Mouse (Mus musculus): ENCODE results near the gene Rhno1.
"Not testable (repeated sequence)": the region's sequence is repeated elsewhere in the genome, so short reads cannot be mapped to it uniquely, and the experiment has no call there.

Rhno1 gene

GRCm38 (mm10) chr6:128362381-128363006 lies at the start of gene Rhno1, which contains the start of gene Foxm1:
TSS of gene Rhno1 (minus strand) at chr6:128362911.
TSS of gene Foxm1 (plus strand) at chr6:128362967.
- in situ Hi-C loops (cut with MboI) = no loop called here

- in situ Hi-C loops (cut with MboI) = loop anchor here (10.0 kb wide), 1 partner anchor 86 kb away; no protein-coding TSS in a partner anchor
Measured at GRCm38 (mm10) chr6:128411115-128411514, 48.4 kb upstream of the Rhno1 start.

GRCm38 (mm10) chr6:128410305-128410704 lies 47.6 kb upstream of the Rhno1 start:
- in situ Hi-C loops (cut with MboI) = loop anchor here (10.0 kb wide), 1 partner anchor 86 kb away; no protein-coding TSS in a partner anchor

- in situ Hi-C loops (cut with MboI) = no loop called here
Measured at GRCm38 (mm10) chr6:128408544-128409125, 45.9 kb upstream of the Rhno1 start.

DNA sequence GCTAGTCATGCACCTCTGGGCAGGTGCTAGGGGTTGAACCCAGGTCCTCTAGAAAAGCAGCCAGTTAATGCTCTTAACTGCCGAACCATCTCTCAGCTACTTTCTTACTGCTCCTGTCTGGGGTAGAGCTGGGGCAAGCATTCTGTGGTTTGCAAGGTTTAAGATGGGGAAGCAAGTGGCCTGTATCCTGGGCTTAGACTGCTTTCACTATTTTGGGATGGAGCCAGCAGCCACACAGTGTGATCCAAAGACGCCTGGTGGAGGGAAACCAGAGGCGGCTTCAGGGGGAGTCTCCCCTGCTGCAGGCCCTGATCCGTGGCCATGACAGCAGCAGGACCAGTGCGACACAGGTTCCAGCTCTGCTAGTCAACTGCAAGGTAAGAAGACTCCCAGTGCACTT lies 42.0 kb upstream of the Rhno1 start:
- in situ Hi-C loops (cut with MboI) = no loop called here

- in situ Hi-C loops (cut with MboI) = no loop called here
Measured at GRCm38 (mm10) chr6:128399421-128400185, 36.9 kb upstream of the Rhno1 start.

- in situ Hi-C loops (cut with MboI) = no loop called here
Measured at GRCm38 (mm10) chr6:128398996-128399395, 36.3 kb upstream of the Rhno1 start, which contains the start of gene Nrip2. TSS of gene Nrip2 (plus strand) at chr6:128399296.

- in situ Hi-C loops (cut with MboI) = no loop called here
Measured at GRCm38 (mm10) chr6:128397574-128398261, 35.0 kb upstream of the Rhno1 start.

DNA sequence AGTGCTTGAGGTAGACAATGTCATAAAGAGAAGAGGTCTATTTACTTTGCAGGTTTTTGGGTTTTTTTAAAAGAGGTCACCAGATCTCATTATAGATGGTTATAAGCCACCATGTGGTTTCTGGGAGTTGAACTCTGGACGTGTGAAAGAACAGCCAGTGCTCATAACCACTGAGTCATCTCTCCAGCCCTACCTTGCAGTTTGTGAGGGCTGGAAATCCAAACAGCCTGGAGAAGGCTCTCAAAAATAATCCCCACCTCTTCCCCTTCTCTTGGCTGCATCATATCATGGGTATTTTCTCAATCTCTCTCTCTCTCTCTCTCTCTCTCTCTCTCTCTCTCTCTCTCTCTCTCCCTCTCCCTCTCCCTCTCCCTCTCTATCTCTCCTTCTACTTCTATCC lies 28.0 kb upstream of the Rhno1 start:
- in situ Hi-C loops (cut with MboI) = no loop called here

- in situ Hi-C loops (cut with MboI) = no loop called here
Measured at GRCm38 (mm10) chr6:128389185-128389584, 26.5 kb upstream of the Rhno1 start.

- in situ Hi-C loops (cut with MboI) = no loop called here
Measured at GRCm38 (mm10) chr6:128385026-128385425, 22.3 kb upstream of the Rhno1 start.

DNA sequence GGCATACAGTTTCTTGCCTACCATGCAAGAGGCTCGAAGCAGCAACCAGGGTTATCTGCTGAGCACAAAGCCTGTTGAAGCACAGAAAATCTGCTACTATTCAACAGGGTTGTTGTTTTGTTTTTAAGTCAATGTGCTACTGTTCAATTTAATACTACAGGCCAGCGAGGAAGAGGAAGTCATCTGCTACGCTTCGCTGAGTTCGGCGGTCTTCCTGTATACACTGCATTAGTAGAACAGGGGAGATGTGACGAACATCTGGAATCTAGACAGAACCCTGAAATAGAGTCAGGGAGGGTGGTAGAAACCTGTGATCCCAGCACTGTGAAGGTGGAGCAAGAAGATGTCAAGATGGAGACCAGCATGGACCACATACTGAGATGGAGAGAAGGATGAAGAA lies 21.0 kb upstream of the Rhno1 start:
- in situ Hi-C loops (cut with MboI) = no loop called here

GRCm38 (mm10) chr6:128381254-128381653 lies 18.5 kb upstream of the Rhno1 start:
- in situ Hi-C loops (cut with MboI) = no loop called here

DNA sequence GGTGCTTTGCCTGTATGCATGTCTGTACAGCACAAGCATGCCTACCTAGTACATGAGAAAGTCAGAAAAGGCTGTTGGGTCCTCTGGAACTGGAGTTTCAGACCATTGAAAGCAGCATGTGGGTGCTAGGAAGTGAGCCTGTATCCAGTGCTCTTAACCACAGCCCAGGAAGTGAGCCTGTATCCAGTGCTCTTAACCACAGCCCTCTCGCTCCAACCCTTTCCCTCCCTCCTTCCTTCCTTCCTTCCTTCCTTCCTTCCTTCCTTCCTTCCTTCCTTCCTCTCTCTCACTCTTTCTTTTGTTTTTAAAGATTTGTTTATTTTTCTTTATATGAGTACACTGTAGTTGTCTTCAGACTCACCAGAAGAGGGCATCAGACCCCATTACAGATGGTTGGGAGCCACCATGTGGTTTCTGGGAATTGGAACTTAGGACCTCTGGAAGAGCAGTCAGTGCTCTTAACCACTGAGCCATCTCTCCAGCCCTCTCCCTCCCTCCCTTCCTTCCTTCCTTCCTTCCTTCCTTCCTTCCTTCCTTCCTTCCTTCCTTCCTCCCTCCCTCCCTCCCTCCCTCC lies 18.0 kb upstream of the Rhno1 start:
- in situ Hi-C loops (cut with MboI) = not testable (repeated sequence)

DNA sequence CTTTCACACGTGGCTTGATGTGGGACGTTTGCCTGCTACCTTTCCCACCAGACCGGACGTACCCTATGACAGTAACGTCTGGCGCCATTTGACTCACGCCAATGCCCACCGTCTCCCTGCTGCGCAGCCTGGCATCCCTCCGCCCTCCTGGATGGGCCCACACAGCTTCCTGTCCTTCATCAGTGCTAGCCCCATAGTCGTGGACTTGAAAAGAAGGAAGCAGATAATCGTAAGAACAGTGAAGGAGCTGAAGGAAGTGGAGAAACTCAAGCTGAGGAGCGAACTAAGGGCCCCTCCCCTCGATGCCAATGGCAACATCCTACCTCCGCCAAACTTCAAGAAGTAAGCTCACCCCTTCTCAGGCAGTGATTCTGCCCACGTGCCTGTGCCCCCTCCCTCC lies 16.9 kb upstream of the Rhno1 start:
- in situ Hi-C loops (cut with MboI) = no loop called here

GRCm38 (mm10) chr6:128376371-128377085 lies 13.8 kb upstream of the Rhno1 start:
- in situ Hi-C loops (cut with MboI) = no loop called here

DNA sequence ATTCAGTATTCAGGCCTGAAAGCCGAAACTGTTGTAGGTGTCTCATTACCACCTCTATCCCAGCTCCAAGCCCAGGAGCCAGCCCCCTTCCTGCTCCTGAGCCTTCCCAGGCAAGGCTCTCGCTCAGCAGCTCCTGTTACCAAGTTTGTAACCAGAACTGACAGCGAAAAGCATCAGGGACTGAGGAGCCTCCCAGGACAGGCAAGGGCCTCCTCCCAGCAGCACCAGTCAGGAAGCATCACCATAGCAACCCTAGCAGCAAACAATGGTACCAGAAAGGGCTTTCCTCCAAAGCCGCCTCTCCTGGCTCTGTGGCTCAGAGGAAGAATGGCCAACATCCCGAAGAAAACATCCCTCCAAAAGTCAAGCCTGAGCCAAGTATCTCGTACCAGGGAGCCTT lies 12.5 kb upstream of the Rhno1 start, which contains the start of the genes Tex52 and Gm44596:
Gene Tex52 (plus strand): TSS at position 265 of the 400 bp plus-strand sequence.
Gene Gm44596 (plus strand): TSS at position 312 of the 400 bp plus-strand sequence.
- in situ Hi-C loops (cut with MboI) = no loop called here

DNA sequence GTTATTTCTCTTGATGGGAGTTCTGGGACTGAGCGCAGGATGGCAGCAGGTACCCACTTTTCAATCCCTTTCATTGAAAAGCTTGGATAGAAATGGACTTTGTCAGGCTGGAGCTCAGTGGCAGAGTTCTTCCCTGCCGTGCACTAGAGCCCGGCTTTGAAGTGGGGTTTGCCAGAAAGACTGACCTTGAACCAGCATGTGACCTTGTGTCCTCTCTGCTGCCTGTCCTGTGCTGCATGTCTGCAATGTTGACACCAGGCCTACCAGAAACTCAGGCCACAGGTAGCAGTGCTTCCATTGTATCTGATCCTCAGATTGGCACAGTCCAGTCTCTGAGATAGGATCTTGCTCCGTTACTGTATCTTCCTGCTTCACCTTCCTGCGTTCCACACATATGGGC lies 7.3 kb upstream of the Rhno1 start:
- in situ Hi-C loops (cut with MboI) = no loop called here

DNA sequence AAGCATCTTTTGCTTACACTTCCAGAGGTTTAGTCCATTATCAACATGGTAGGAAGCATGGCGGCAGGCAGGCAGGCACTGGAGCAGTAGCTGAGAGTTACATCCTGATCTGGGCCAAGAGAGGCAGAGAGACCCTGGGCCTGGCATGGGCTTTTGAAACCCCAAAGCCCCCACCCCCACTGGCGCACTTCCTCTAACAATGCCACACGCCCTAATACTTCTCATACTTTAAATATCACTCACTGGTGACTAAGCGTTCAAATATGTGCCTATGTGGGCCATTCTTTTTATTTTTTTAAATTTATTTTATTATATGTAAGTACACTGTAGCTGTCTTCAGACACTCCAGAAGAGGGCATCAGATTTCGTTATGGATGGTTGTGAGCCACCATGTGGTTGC lies 3.8 kb upstream of the Rhno1 start:
- in situ Hi-C loops (cut with MboI) = no loop called here

DNA sequence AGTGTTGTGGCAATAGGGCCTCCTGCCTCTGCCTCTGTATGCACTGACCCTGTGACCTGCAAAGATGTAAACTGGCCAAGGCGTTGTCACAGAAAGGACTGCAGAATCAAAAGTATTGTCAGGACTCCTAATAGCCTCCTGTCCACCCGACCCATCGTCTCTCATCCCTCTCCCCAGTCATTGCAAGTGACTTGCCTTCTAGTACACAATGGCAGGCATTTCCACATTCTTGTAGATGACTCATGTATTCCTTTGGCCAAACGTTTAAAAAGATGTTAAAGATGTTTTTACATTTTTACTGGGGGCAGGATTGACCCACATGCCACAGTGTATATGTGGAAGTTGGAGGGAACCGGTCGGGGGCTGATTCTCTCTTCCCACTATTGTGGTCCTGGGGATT lies 2.0 kb upstream of the Rhno1 start:
- in situ Hi-C loops (cut with MboI) = no loop called here

All from mature B cell (primary cell).